Mouse (Mus musculus) embryonic facial prominence, embryonic 13.5 days (tissue): Measurements from ENCODE around the gene Cend1. TPM values are rescaled to one million over a fixed set of nuclear protein-coding genes. Genes with fewer than 3 reads are reported as not detected.

Source experiments
- ATAC-seq: fragments of 200-750 bp; cut with Nextera tagmentation; 2 replicates; pipeline ENCODE4 v1.8.0; 2017; ENCODE audit warnings: low read depth; ENCODE audit not compliant: insufficient number of reproducible peaks, insufficient read depth, low FRiP score, low TSS enrichment
- H3K27ac ChIP-seq: fragments of 300-500 bp; sonication (generic); 2 replicates; pipeline ENCODE4 v1.5.1; 2015; ENCODE audit warnings: moderate library complexity, mild to moderate bottlenecking, inconsistent platforms
- H3K27me3 ChIP-seq: fragments of 300-500 bp; sonication (generic); 2 replicates; pipeline ENCODE4 v1.6.1; 2015; ENCODE audit warnings: mild to moderate bottlenecking, inconsistent platforms
- H3K36me3 ChIP-seq: fragments of 300-500 bp; sonication (generic); 2 replicates; pipeline ENCODE4 v1.6.1; 2015; ENCODE audit warnings: mild to moderate bottlenecking, inconsistent platforms
- H3K4me1 ChIP-seq: fragments of 300-500 bp; sonication (generic); 2 replicates; pipeline ENCODE4 v1.6.1; 2015; ENCODE audit warnings: inconsistent platforms
- H3K4me2 ChIP-seq: fragments of 300-500 bp; sonication (generic); 2 replicates; pipeline ENCODE4 v1.6.1; 2015; ENCODE audit warnings: moderate library complexity, mild to moderate bottlenecking, inconsistent platforms
- H3K4me3 ChIP-seq: fragments of 300-500 bp; sonication (generic); 2 replicates; pipeline ENCODE4 v1.5.1; 2015; ENCODE audit warnings: mild to moderate bottlenecking, inconsistent platforms
- H3K9ac ChIP-seq: fragments of 300-500 bp; sonication (generic); 2 replicates; pipeline ENCODE4 v1.6.1; 2015; ENCODE audit warnings: mild to moderate bottlenecking, inconsistent platforms
- H3K9me3 ChIP-seq: fragments of 300-500 bp; sonication (generic); 2 replicates; pipeline ENCODE4 v1.6.1; 2016; ENCODE audit warnings: inconsistent platforms
- WGBS: fragments of 180-500 bp; shearing (Covaris S2); methylation state at CpG from one replicate; pipeline ENCODE4 v1.1.7; 2015; ENCODE audit warnings: mixed read lengths; 5-methylcytosine and 5-hydroxymethylcytosine counted together
- polyA plus RNA-seq: library from polyadenylated mRNA; unstranded; fragments of >200 nt; fragmentation: Nextera tagmentation; extraction: Ambion mirVana; gene quantifications from 2 replicates; pipeline ENCODE4 v1.2.1, GENCODE M21; 2015

Gene Cend1
- polyA plus RNA-seq: 2.8 and 3.4 TPM in 2 replicates

- WGBS: 2% methylated on average over 19 of the region's 19 CpGs
- H3K9ac ChIP-seq: peak within 1 kb of the TSS; percentile 49
- peaks cover 38% of the 10 kb centered on the region for H3K36me3 ChIP-seq
- H3K4me3 ChIP-seq: peak within 1 kb of the TSS; percentile 29
- H3K9me3 ChIP-seq: no peaks in the 10 kb centered on the region
- ATAC-seq: no peak
- peak within 1 kb of the TSS; percentile 57 for H3K4me2 ChIP-seq
- H3K4me1 ChIP-seq: peaks cover 25% of the 10 kb centered on the region
- H3K27ac ChIP-seq: no peak within 1 kb of the TSS
- H3K27me3 ChIP-seq: no peaks in the 10 kb centered on the region
These were observed at the start of gene Cend1 for GRCm38 (mm10) chr7:141429310-141429709. Gene Cend1, minus strand, starts transcription at chr7:141429491.

DNA sequence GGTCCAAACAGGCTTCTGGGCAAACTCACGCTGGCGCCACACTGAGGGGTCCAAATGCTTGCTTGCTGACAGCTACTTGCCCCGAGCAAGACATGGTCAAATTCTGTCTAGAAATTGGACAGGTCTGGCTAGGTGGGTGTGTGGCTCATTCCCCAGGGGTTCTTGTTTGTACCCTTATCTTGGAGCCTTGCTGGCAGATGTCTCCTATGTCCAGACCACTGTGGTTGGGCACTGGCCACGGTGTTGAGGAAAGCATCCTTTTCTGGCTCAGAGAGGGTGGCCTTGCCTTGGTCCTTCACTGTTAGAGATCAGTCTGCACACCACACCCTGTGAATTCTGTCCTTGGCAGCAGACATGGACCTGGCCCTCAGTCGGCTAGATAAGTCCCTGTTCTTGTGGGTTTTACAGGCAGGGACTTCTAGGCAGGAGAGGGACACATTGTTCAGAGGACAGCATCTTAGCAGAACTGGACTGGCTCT lies 49.0 kb upstream of the Cend1 start:
- peaks cover 25% of the 10 kb centered on the region for H3K27me3 ChIP-seq
- no peaks in the 10 kb centered on the region for H3K36me3 ChIP-seq
- peak overlapping the region; percentile 90 for H3K27ac ChIP-seq
- no peak for ATAC-seq
- peak overlapping the region; percentile 27; the same call in 1 of the 2 replicates for H3K9ac ChIP-seq
- no peaks in the 10 kb centered on the region for H3K9me3 ChIP-seq
- H3K4me1 ChIP-seq: peaks cover 64% of the 10 kb centered on the region
- no peak overlapping the region for H3K4me3 ChIP-seq
- H3K4me2 ChIP-seq: peak overlapping the region; percentile 86
- WGBS: 61% methylated on average over 5 of the region's 5 CpGs

DNA sequence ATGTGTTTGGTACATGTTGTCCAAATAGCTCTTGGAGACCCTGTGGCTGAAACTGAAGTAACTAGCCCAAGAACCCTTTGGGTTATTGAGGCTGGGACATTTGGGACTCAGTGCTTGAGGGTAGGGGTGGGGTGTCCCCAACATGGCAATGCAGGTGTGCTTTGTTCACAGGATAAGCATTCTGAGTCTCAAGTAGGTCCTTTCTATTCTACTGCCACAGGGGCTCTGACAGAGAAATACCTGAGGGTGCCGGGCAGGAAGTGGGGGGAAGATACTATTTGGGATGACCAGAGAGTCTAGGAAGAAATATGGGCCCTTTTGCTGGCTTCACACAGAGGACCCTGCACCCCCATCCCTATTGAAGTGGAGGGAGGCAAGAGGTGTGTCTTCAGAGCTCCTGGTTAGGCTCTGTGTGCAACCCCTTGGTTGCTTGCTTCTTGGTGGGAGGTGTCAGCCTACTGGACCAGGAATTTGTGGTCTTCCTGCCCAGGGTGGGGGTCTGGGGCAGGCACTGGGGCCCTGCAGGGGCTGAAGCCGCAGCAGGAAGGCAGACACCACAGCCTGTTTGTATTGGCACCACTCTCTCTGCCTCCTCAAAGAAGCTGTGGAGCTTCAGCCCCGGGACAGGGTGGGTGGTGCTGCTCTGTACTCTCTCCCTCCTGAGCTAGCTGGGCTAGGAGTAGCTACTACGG lies 48.4 kb upstream of the Cend1 start:
- Histone ChIP-seq H3K9ac (peak overlapping the region; percentile 27; the same call in 1 of the 2 replicates), H3K36me3 (peaks cover 2% of the 10 kb centered on the region), H3K27ac (peak overlapping the region; percentile 90), H3K27me3 (peaks cover 19% of the 10 kb centered on the region), H3K9me3 (no peaks in the 10 kb centered on the region), H3K4me1 (peaks cover 64% of the 10 kb centered on the region), H3K4me2 (peak overlapping the region; percentile 86), H3K4me3 (peak overlapping the region; percentile 78)
- ATAC-seq: no peak
- 41% methylated on average over 4 of the region's 4 CpGs for WGBS

- Histone ChIP-seq H3K9ac (peak overlapping the region; percentile 82; the same call in 1 of the 2 replicates), H3K9me3 (no peaks in the 10 kb centered on the region), H3K4me1 (peaks cover 57% of the 10 kb centered on the region), H3K4me3 (peak overlapping the region; percentile 78), H3K36me3 (peaks cover 10% of the 10 kb centered on the region), H3K4me2 (peak overlapping the region; percentile 86), H3K27ac (peak overlapping the region; percentile 90), H3K27me3 (peaks cover 12% of the 10 kb centered on the region)
- no peak for ATAC-seq
- 14% methylated on average over 7 of the region's 7 CpGs for WGBS
These were observed 47.7 kb upstream of the Cend1 start for GRCm38 (mm10) chr7:141476981-141477370.

DNA sequence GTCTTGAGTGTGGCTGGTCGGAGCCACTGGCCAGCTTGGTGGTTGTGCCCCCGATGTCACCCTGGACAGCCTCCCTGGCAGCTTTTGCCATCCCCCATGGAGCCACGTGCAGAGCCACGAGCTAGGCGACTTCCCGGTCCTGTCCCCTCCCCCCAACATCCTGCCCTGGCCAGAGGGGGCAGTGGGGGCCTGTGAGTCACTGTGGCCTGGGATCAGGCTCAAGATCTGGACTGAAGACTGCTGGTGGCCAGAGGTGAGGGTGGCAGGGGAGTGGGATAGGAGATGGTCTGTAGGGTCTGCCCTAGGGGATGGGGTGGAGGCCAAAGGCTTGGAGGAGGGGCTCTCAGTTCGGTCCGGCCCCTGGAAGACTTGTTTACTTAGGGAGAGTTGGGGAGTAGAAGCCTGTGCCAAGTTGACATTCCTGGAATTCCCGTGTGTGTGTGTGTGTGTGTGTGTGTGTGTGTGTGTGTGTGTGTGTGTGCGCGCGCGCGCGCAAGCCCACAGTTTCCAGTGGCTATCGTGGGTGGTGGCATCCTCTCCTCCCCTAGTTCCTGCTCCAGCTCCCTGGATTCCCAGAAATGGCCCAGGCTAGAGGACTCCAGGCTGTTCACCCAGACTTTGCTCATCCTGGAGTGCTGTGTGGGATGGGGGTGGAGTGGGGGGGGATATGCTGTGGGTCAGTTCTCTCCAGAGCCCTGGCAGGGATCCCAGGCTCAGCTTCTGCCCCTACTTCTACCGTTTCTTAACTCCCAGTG lies 47.1 kb upstream of the Cend1 start:
- Histone ChIP-seq H3K27me3 (peaks cover 6% of the 10 kb centered on the region), H3K4me3 (peak overlapping the region; percentile 78), H3K4me2 (peak overlapping the region; percentile 86), H3K9me3 (no peaks in the 10 kb centered on the region), H3K9ac (peak overlapping the region; percentile 82), H3K36me3 (peaks cover 12% of the 10 kb centered on the region), H3K4me1 (peaks cover 52% of the 10 kb centered on the region), H3K27ac (peak overlapping the region; percentile 90)
- WGBS: 0% methylated on average over 10 of the region's 17 CpGs
- peak; percentile 38; the same call in 1 of the 2 replicates for ATAC-seq

DNA sequence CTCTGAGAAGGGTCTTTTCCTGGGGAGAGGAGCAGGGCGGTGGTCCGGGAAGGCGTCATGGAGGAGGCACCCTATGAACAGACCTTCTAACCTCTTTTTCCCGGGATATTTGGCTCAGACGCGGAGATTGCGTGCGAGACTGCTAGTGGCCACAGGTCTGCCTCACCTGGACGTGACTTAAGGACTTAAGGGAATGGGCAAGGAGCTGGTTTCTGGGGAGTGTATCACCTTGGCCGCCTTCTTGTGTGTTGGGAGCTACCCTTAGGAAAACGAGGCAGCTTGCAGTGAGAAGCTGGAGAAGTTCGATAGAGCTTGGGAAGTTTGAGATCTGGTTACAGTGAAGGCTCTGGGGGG lies 46.5 kb upstream of the Cend1 start:
- 1% methylated on average over 12 of the region's 12 CpGs for WGBS
- H3K36me3 ChIP-seq: peaks cover 18% of the 10 kb centered on the region
- peak overlapping the region; percentile 90 for H3K27ac ChIP-seq

GRCm38 (mm10) chr7:141475011-141475804 lies 45.9 kb upstream of the Cend1 start, which contains the start of the genes Polr2l and Tspan4:
Gene Polr2l, minus strand, starts transcription at chr7:141475132.
Gene Tspan4, plus strand, starts transcription at chr7:141475240.
- Histone ChIP-seq H3K36me3 (peaks cover 24% of the 10 kb centered on the region), H3K9ac (peak within 1 kb of the TSS; percentile 82), H3K4me1 (peaks cover 46% of the 10 kb centered on the region), H3K9me3 (no peaks in the 10 kb centered on the region), H3K4me2 (peak within 1 kb of the TSS; percentile 86), H3K27ac (peak within 1 kb of the TSS; percentile 90), H3K27me3 (no peaks in the 10 kb centered on the region; the same call in 1 of the 2 replicates), H3K4me3 (peak within 1 kb of the TSS; percentile 78)
- peak; percentile 74 for ATAC-seq
- under 1% methylated on average over 87 of the region's 87 CpGs for WGBS

More for the DNA sequence above, 46.5 kb upstream of the Cend1 start:
- Histone ChIP-seq H3K4me3 (peak overlapping the region; percentile 78), H3K4me1 (peaks cover 46% of the 10 kb centered on the region), H3K9ac (peak overlapping the region; percentile 82), H3K9me3 (no peaks in the 10 kb centered on the region), H3K4me2 (peak overlapping the region; percentile 86), H3K27me3 (no peaks in the 10 kb centered on the region; the same call in 1 of the 2 replicates)
- ATAC-seq: no peak

- H3K27ac ChIP-seq: no peak overlapping the region
- WGBS: 10% methylated on average over 5 of the region's 5 CpGs
- H3K36me3 ChIP-seq: peaks cover 34% of the 10 kb centered on the region
- peak overlapping the region; percentile 82 for H3K9ac ChIP-seq
- H3K4me2 ChIP-seq: peak overlapping the region; percentile 86
- H3K9me3 ChIP-seq: no peaks in the 10 kb centered on the region
- H3K4me3 ChIP-seq: peak overlapping the region; percentile 78
- peaks cover 57% of the 10 kb centered on the region for H3K4me1 ChIP-seq
- no peaks in the 10 kb centered on the region for H3K27me3 ChIP-seq
- ATAC-seq: no peak
These were observed 44.9 kb upstream of the Cend1 start for GRCm38 (mm10) chr7:141474160-141474559.

GRCm38 (mm10) chr7:141472763-141473162 lies 43.5 kb upstream of the Cend1 start:
- Histone ChIP-seq H3K36me3 (peaks cover 36% of the 10 kb centered on the region), H3K9me3 (no peaks in the 10 kb centered on the region), H3K27me3 (no peaks in the 10 kb centered on the region), H3K27ac (no peak overlapping the region), H3K4me2 (no peak overlapping the region), H3K9ac (peak overlapping the region; percentile 32; the same call in 1 of the 2 replicates), H3K4me1 (peaks cover 63% of the 10 kb centered on the region), H3K4me3 (no peak overlapping the region)
- 86% methylated on average over 6 of the region's 6 CpGs for WGBS
- ATAC-seq: no peak

DNA sequence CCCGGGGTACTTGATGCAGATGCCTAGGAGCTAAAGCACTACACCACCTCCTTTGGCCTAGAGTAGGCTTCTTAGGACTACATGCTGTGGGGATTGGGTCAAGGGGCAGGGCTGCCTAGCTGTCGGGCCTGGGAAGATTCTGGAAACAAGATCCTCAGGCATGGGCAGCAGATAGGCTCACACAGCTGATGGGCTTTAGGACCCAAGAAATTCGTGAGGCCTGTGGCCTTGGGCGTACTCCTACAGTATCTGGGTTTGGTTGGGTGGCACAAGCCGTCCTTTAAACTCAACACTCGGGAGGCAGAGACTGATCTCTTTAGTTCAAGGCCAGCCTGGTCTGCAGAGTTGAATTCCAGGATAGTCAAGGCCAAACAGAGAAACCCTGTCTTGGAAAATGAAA lies 42.9 kb upstream of the Cend1 start:
- no peak overlapping the region for H3K4me3 ChIP-seq
- H3K27me3 ChIP-seq: no peaks in the 10 kb centered on the region
- H3K9ac ChIP-seq: no peak overlapping the region
- no peaks in the 10 kb centered on the region for H3K9me3 ChIP-seq
- H3K4me2 ChIP-seq: no peak overlapping the region
- no peak for ATAC-seq
- no peak overlapping the region for H3K27ac ChIP-seq
- H3K36me3 ChIP-seq: peaks cover 36% of the 10 kb centered on the region
- WGBS: 77% methylated on average over 6 of the region's 6 CpGs
- H3K4me1 ChIP-seq: peaks cover 57% of the 10 kb centered on the region

- peaks cover 5% of the 10 kb centered on the region for H3K27me3 ChIP-seq
- 92% methylated on average over 1 of the region's 1 CpGs for WGBS
- no peak overlapping the region for H3K27ac ChIP-seq
- peaks cover 36% of the 10 kb centered on the region for H3K36me3 ChIP-seq
- H3K4me2 ChIP-seq: no peak overlapping the region
- no peak for ATAC-seq
- H3K9ac ChIP-seq: no peak overlapping the region
- no peak overlapping the region for H3K4me3 ChIP-seq
- peaks cover 56% of the 10 kb centered on the region for H3K4me1 ChIP-seq
- H3K9me3 ChIP-seq: no peaks in the 10 kb centered on the region
These were observed 41.9 kb upstream of the Cend1 start for GRCm38 (mm10) chr7:141471236-141471635.
